Mouse (Mus musculus): Measurements from ENCODE around the gene Igsf3.

- TF ChIP-seq ZC3H11A (IDR thresholded peaks at IDR 0.05; ENCODE audit: borderline replicate concordance, low read depth, low read length): no peak
- no peak for TF ChIP-seq MAFK (IDR thresholded peaks at IDR 0.05; ENCODE audit: insufficient read depth, low read depth, low read length)
These were observed 9.5 kb upstream of the Igsf3 start for GRCm38 (mm10) chr3:101367372-101367771.

Measured in ES-E14 (cell line).